Mouse (Mus musculus) heart, postnatal 10 days (tissue): ENCODE measurements around the gene Olfr1413. TPM values are rescaled to one million over a fixed set of nuclear protein-coding genes. Genes with fewer than 3 reads are reported as not detected.

Experiments
- DNase-seq, 2 experiments: peaks; one replicate each; pipeline ENCODE4 v3.0.0; 2021
- intact Hi-C: fragments of 180-260 bp; cut with DNase I; formaldehyde crosslinking; loops from one replicate; pipeline ENCODE4 v1.15.1; 2025
- total RNA-seq, 2 experiments: library from RNA; stranded (reverse); gene quantifications; 2 replicates each; pipeline ENCODE4 v1.2.3; 2021

The Olfr1413 gene
- total RNA-seq: not detected

- DNase-seq: no peak
- intact Hi-C loops: no loop called here
Measured at GRCm38 (mm10) chr1:92571022-92571421, at the start of gene Olfr1413. Gene Olfr1413 (plus strand): TSS chr1:92571322.

- DNase-seq: peak; percentile 19 to 58
- intact Hi-C loops: loop anchor here (1.0 to 5.0 kb wide), 3 partner anchors 89 to 311 kb away; partner anchors contain the start of genes Gpc1 and Otos
Measured at GRCm38 (mm10) chr1:92521376-92521775, 49.7 kb upstream of the Olfr1413 start.

- no peak for DNase-seq
- intact Hi-C loops: loop anchor here (5.0 kb wide), 2 partner anchors 124 to 309 kb away; partner anchors contain the start of genes Gpc1 and Otos
Measured at GRCm38 (mm10) chr1:92523764-92524163, 47.4 kb upstream of the Olfr1413 start.

- DNase-seq: no peak
- intact Hi-C loops: no loop called here
Measured at GRCm38 (mm10) chr1:92536972-92537371, 34.1 kb upstream of the Olfr1413 start.

- no peak for DNase-seq
- intact Hi-C loops: no loop called here
Measured at GRCm38 (mm10) chr1:92539071-92539470, 32.1 kb upstream of the Olfr1413 start.

- DNase-seq: no peak
- intact Hi-C loops: no loop called here
Measured at GRCm38 (mm10) chr1:92545929-92546328, 25.2 kb upstream of the Olfr1413 start.

GRCm38 (mm10) chr1:92585479-92585878 is 14.4 kb downstream of the Olfr1413 start, which contains the start of gene Olfr1412:
Gene Olfr1412 (plus strand): TSS chr1:92585779.
- no peak for DNase-seq
- intact Hi-C loops: no loop called here

- no peak for DNase-seq
- intact Hi-C loops: no loop called here
Measured at GRCm38 (mm10) chr1:92594111-92594510, 23.0 kb downstream of the Olfr1413 start, which contains the start of gene Olfr1411. Gene Olfr1411 (plus strand): TSS chr1:92594411.

- intact Hi-C loops: no loop called here
Measured at GRCm38 (mm10) chr1:92596019-92596418, 24.9 kb downstream of the Olfr1413 start.

GRCm38 (mm10) chr1:92605482-92605881 is 34.4 kb downstream of the Olfr1413 start, which contains the start of gene Olfr1410:
Gene Olfr1410 (plus strand): TSS chr1:92605782.
- intact Hi-C loops: no loop called here

More at GRCm38 (mm10) chr1:92596019-92596418, 24.9 kb downstream of the Olfr1413 start:
- DNase-seq: no peak

GRCm38 (mm10) chr1:92607711-92608110 is 36.6 kb downstream of the Olfr1413 start:
- intact Hi-C loops: no loop called here
- DNase-seq: no peak

More at GRCm38 (mm10) chr1:92605482-92605881, 34.4 kb downstream of the Olfr1413 start, which contains the start of gene Olfr1410:
- no peak for DNase-seq

- DNase-seq: peak; percentile 42 to 68
- intact Hi-C loops: loop anchor here (5.0 to 10.0 kb wide), 2 partner anchors 649 to 696 kb away; no protein-coding TSS in a partner anchor
Measured at GRCm38 (mm10) chr1:92611008-92611407, 39.9 kb downstream of the Olfr1413 start.

GRCm38 (mm10) chr1:92613175-92613574 is 42.1 kb downstream of the Olfr1413 start:
- no peak for DNase-seq
- intact Hi-C loops: loop anchor here (5.0 to 10.0 kb wide), 2 partner anchors 651 to 698 kb away; no protein-coding TSS in a partner anchor

- intact Hi-C loops: loop anchor here (2.0 to 10.0 kb wide), 3 partner anchors 32 to 700 kb away; no protein-coding TSS in a partner anchor
- peak; percentile 23 to 30 for DNase-seq
Measured at GRCm38 (mm10) chr1:92614516-92614915, 43.4 kb downstream of the Olfr1413 start.

- DNase-seq: no peak
- intact Hi-C loops: loop anchor here (10.0 kb wide), 1 partner anchor 701 kb away; no protein-coding TSS in a partner anchor
Measured at GRCm38 (mm10) chr1:92616046-92616445, 44.9 kb downstream of the Olfr1413 start.

GRCm38 (mm10) chr1:92617488-92617887 is 46.4 kb downstream of the Olfr1413 start, which contains the start of gene Olfr12:
Gene Olfr12 (plus strand): TSS chr1:92617788.
- intact Hi-C loops: loop anchor here (10.0 kb wide), 1 partner anchor 703 kb away; no protein-coding TSS in a partner anchor
- DNase-seq: no peak

- intact Hi-C loops: loop anchor here (10.0 kb wide), 1 partner anchor 704 kb away; no protein-coding TSS in a partner anchor
- no peak for DNase-seq
Measured at GRCm38 (mm10) chr1:92618360-92618759, 47.2 kb downstream of the Olfr1413 start.

Other genes starting within 250 kb of the Olfr1413 start
- 100 to 1,000 TPM; 764 to 809 TPM for gene Ndufa10, start 97.5 kb upstream of the Olfr1413 start, total RNA-seq
- gene Olfr1416, start 86.2 kb upstream of the Olfr1413 start, total RNA-seq: not detected
- not detected for gene Olfr1415, start 75.2 kb upstream of the Olfr1413 start, total RNA-seq
- gene Olfr1414, start 52.7 kb upstream of the Olfr1413 start, total RNA-seq: not detected
- gene Olfr1412, start 14.5 kb downstream of the Olfr1413 start, total RNA-seq: not detected
- gene Olfr1411, start 23.1 kb downstream of the Olfr1413 start, total RNA-seq: not detected
- gene Olfr1410, start 34.5 kb downstream of the Olfr1413 start, total RNA-seq: not detected
- not detected for gene Olfr12, start 46.5 kb downstream of the Olfr1413 start, total RNA-seq
- gene Cops9, start 70.7 kb downstream of the Olfr1413 start, total RNA-seq: 100 to 1,000 TPM; 221 to 231 TPM
- not detected for gene Otos, start 77.5 kb downstream of the Olfr1413 start, total RNA-seq